Mouse (Mus musculus) G1E (cell line): ENCODE measurements around the gene Cntn5.

Experiments used
- CTCF ChIP-seq: IDR thresholded peaks from 2 replicates; pipeline ENCODE4 v1.5.1; 2012; ENCODE audit warnings: low read depth, low read length, inconsistent platforms, mixed read lengths
- GATA1 ChIP-seq: IDR thresholded peaks from 2 replicates; pipeline ENCODE4 v1.6.1; 2012; ENCODE audit warnings: borderline replicate concordance, low read length, inconsistent platforms, mixed read lengths
- POLR2AphosphoS5 ChIP-seq: IDR thresholded peaks from 2 replicates; pipeline ENCODE4 v1.6.1; 2012; ENCODE audit warnings: low read depth, low read length, inconsistent platforms; ENCODE audit not compliant: insufficient replicate concordance
- TAL1 ChIP-seq: conservative IDR thresholded peaks from 2 replicates; pipeline ENCODE4 v1.6.1; 2012; ENCODE audit warnings: low read depth, low read length, inconsistent platforms, mixed read lengths

DNA sequence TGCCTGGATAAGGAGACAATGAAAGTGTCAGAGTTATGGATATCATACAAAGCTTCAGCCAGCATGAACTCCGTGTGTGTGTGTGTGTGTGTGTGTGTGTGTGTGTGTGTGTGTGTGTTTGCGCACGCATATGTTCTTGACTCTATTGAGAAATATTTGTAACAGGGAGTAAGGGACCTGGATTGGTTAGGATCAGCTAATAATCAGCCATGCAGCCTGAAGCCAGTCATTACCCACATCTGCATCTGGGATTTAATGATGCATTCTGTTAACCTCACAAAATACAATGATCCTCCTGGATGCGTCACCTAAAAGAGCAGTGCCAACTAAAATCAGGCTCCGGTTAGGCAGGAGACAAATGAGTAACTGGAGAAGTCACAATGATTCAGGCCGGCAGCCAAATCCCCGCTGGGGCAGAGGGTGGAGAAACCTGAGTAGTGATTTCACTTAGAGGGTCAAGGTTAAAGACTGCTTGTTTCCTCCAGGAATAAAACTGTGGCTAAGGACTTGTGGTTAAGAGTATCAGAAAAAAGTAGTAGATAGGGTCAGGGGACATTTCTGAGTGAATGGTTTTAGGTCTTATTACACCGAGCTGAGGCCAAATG lies 1021.7 kb downstream of the Cntn5 start:
- TF ChIP-seq CTCF (no peak), TAL1 (no peak), POLR2AphosphoS5 (no peak), GATA1 (no peak)
